Mouse (Mus musculus) forebrain, embryonic 11.5 days (tissue): ENCODE measurements around the gene Specc1l. TPM values are rescaled to one million over a fixed set of nuclear protein-coding genes. Genes with fewer than 3 reads are reported as not detected.
A peak's percentile ranks its signal among the peaks of the same experiment; 100 is the strongest.

Source experiments
- ATAC-seq: fragments of 200-750 bp; cut with Nextera tagmentation; replicated peaks from 2 replicates; pipeline ENCODE4 v1.8.0; 2017; ENCODE audit warnings: moderate TSS enrichment; ENCODE audit not compliant: low FRiP score
- DNase-seq: peaks from one replicate; pipeline ENCODE4 v3.0.0-alpha.2; 2017; ENCODE audit warnings: low spot score
- H3K27ac ChIP-seq: fragments of 300-500 bp; sonication (generic); 2 replicates; pipeline ENCODE4 v1.5.1; 2014; ENCODE audit warnings: low read depth, low read length
- H3K27me3 ChIP-seq: fragments of 300-500 bp; sonication (generic); 2 replicates; pipeline ENCODE4 v1.6.1; 2014; ENCODE audit warnings: mild to moderate bottlenecking, low read length, mixed read lengths; ENCODE audit not compliant: control insufficient read depth, insufficient read depth
- H3K36me3 ChIP-seq: fragments of 300-500 bp; sonication (generic); 2 replicates; pipeline ENCODE4 v1.6.1; 2014; ENCODE audit warnings: mild to moderate bottlenecking, low read length, moderate library complexity, mixed read lengths; ENCODE audit not compliant: control insufficient read depth, insufficient read depth
- H3K4me1 ChIP-seq: fragments of 300-500 bp; sonication (generic); replicated peaks from 2 replicates; pipeline ENCODE4 v1.6.1; 2014; ENCODE audit warnings: low read length, mixed read lengths; ENCODE audit not compliant: control insufficient read depth, insufficient read depth
- H3K4me2 ChIP-seq: fragments of 300-500 bp; sonication (generic); 2 replicates; pipeline ENCODE4 v1.6.1; 2014; ENCODE audit warnings: low read depth, mild to moderate bottlenecking, low read length, moderate library complexity, mixed read lengths; ENCODE audit not compliant: severe bottlenecking
- H3K4me3 ChIP-seq: fragments of 300-500 bp; sonication (generic); 2 replicates; pipeline ENCODE4 v1.5.1; 2014; ENCODE audit warnings: low read depth, low read length
- H3K9ac ChIP-seq: fragments of 300-500 bp; sonication (generic); 2 replicates; pipeline ENCODE4 v1.6.1; 2014; ENCODE audit warnings: low read length
- H3K9me3 ChIP-seq: fragments of 300-500 bp; sonication (generic); 2 replicates; pipeline ENCODE4 v1.6.1; 2016; ENCODE audit warnings: low read length, mixed read lengths; ENCODE audit not compliant: control insufficient read depth
- WGBS: fragments of 180-500 bp; shearing (Covaris S2); extraction: QIAGEN DNeasy Blood & Tissue Kit; methylation state at CpG from one replicate; pipeline ENCODE4 v1.1.7; 2014; 5-methylcytosine and 5-hydroxymethylcytosine counted together
- polyA plus RNA-seq: library from polyadenylated mRNA; unstranded; fragments of >200 nt; fragmentation: Nextera tagmentation; extraction: Ambion mirVana; gene quantifications from 2 replicates; pipeline ENCODE4 v1.2.1, GENCODE M21; 2014

Specc1l gene
- polyA plus RNA-seq, 1 experiment from 2014 or later: 29.0 TPM

- 92% methylated on average over 8 of the region's 8 CpGs for WGBS
- no peaks in the 10 kb centered on the region for H3K9me3 ChIP-seq
- no peak for ATAC-seq
- no peak overlapping the region for H3K9ac ChIP-seq
- H3K27ac ChIP-seq: no peak overlapping the region
- no peaks in the 10 kb centered on the region; the same call in 1 of the 2 replicates for H3K4me1 ChIP-seq
- no peak overlapping the region for H3K4me2 ChIP-seq
- H3K36me3 ChIP-seq: no peaks in the 10 kb centered on the region
- H3K4me3 ChIP-seq: no peak overlapping the region
- peak; percentile 8 for DNase-seq
- no peaks in the 10 kb centered on the region for H3K27me3 ChIP-seq
Measured at GRCm38 (mm10) chr10:75303324-75304048, 91.6 kb downstream of the Specc1l start.

- H3K4me2 ChIP-seq: no peak overlapping the region
- no peaks in the 10 kb centered on the region for H3K9me3 ChIP-seq
- H3K36me3 ChIP-seq: no peaks in the 10 kb centered on the region
- H3K27ac ChIP-seq: no peak overlapping the region
- no peaks in the 10 kb centered on the region for H3K27me3 ChIP-seq
- no peaks in the 10 kb centered on the region; the same call in 1 of the 2 replicates for H3K4me1 ChIP-seq
- H3K4me3 ChIP-seq: no peak overlapping the region
- ATAC-seq (no peak), DNase-seq (no peak)
- 92% methylated on average over 5 of the region's 5 CpGs for WGBS
- no peak overlapping the region for H3K9ac ChIP-seq
Measured at GRCm38 (mm10) chr10:75304049-75304405, 92.2 kb downstream of the Specc1l start.

GRCm38 (mm10) chr10:75304413-75304812, 92.5 kb downstream of the Specc1l start:
- H3K27me3 ChIP-seq: no peaks in the 10 kb centered on the region
- H3K4me1 ChIP-seq: no peaks in the 10 kb centered on the region; the same call in 1 of the 2 replicates
- peak; percentile 45 for DNase-seq
- H3K4me3 ChIP-seq: no peak overlapping the region
- H3K27ac ChIP-seq: no peak overlapping the region
- WGBS: 80% methylated on average over 6 of the region's 6 CpGs
- H3K9me3 ChIP-seq: no peaks in the 10 kb centered on the region
- no peak overlapping the region for H3K9ac ChIP-seq
- H3K36me3 ChIP-seq: no peaks in the 10 kb centered on the region
- H3K4me2 ChIP-seq: no peak overlapping the region
- no peak for ATAC-seq

GRCm38 (mm10) chr10:75307130-75307529, 95.3 kb downstream of the Specc1l start:
- WGBS: 96% methylated on average over 7 of the region's 7 CpGs
- H3K4me1 ChIP-seq: no peaks in the 10 kb centered on the region; the same call in 1 of the 2 replicates
- H3K9me3 ChIP-seq: no peaks in the 10 kb centered on the region
- no peak overlapping the region for H3K9ac ChIP-seq
- H3K27ac ChIP-seq: no peak overlapping the region
- H3K27me3 ChIP-seq: no peaks in the 10 kb centered on the region
- H3K4me3 ChIP-seq: no peak overlapping the region
- no peaks in the 10 kb centered on the region; the same call in 1 of the 2 replicates for H3K36me3 ChIP-seq
- ATAC-seq (no peak), DNase-seq (no peak)
- no peak overlapping the region for H3K4me2 ChIP-seq

- no peak for ATAC-seq
- Histone ChIP-seq H3K4me2 (no peak overlapping the region), H3K9me3 (no peaks in the 10 kb centered on the region), H3K9ac (no peak overlapping the region), H3K27ac (no peak overlapping the region), H3K36me3 (no peaks in the 10 kb centered on the region; the same call in 1 of the 2 replicates), H3K4me1 (peaks cover 3% of the 10 kb centered on the region; the same call in 1 of the 2 replicates), H3K27me3 (peaks cover 3% of the 10 kb centered on the region; the same call in 1 of the 2 replicates), H3K4me3 (no peak overlapping the region)
- WGBS: 89% methylated on average over 7 of the region's 7 CpGs
- no peak for DNase-seq
Measured at GRCm38 (mm10) chr10:75312361-75312760, 100.5 kb downstream of the Specc1l start.

GRCm38 (mm10) chr10:75314190-75314980, 102.5 kb downstream of the Specc1l start:
- Histone ChIP-seq H3K4me2 (no peak overlapping the region), H3K4me1 (peaks cover 3% of the 10 kb centered on the region; the same call in 1 of the 2 replicates), H3K4me3 (no peak overlapping the region), H3K9me3 (no peaks in the 10 kb centered on the region), H3K36me3 (no peaks in the 10 kb centered on the region; the same call in 1 of the 2 replicates), H3K27me3 (peaks cover 14% of the 10 kb centered on the region), H3K9ac (no peak overlapping the region), H3K27ac (no peak overlapping the region)
- no peak for DNase-seq
- no peak for ATAC-seq
- 83% methylated on average over 6 of the region's 6 CpGs for WGBS

- no peak overlapping the region for H3K9ac ChIP-seq
- no peaks in the 10 kb centered on the region for H3K9me3 ChIP-seq
- H3K4me3 ChIP-seq: no peak overlapping the region
- H3K4me1 ChIP-seq: peaks cover 3% of the 10 kb centered on the region; the same call in 1 of the 2 replicates
- DNase-seq (no peak), ATAC-seq (no peak)
- no peak overlapping the region for H3K4me2 ChIP-seq
- 81% methylated on average over 8 of the region's 8 CpGs for WGBS
- no peak overlapping the region for H3K27ac ChIP-seq
- H3K27me3 ChIP-seq: peaks cover 14% of the 10 kb centered on the region
- H3K36me3 ChIP-seq: no peaks in the 10 kb centered on the region; the same call in 1 of the 2 replicates
Measured at GRCm38 (mm10) chr10:75315756-75316155, 103.9 kb downstream of the Specc1l start.

- Histone ChIP-seq H3K36me3 (no peaks in the 10 kb centered on the region), H3K4me2 (peak overlapping the region; percentile 53), H3K4me3 (peak overlapping the region; percentile 39), H3K9ac (peak overlapping the region; percentile 29), H3K27ac (no peak overlapping the region), H3K4me1 (peaks cover 3% of the 10 kb centered on the region; the same call in 1 of the 2 replicates), H3K9me3 (no peaks in the 10 kb centered on the region), H3K27me3 (peaks cover 14% of the 10 kb centered on the region)
- WGBS: 10% methylated on average over 9 of the region's 9 CpGs
- DNase-seq (no peak), ATAC-seq (peak; percentile 50)
Measured at GRCm38 (mm10) chr10:75316472-75316871, 104.6 kb downstream of the Specc1l start.

- WGBS: 6% methylated on average over 4 of the region's 4 CpGs
- H3K9me3 ChIP-seq: no peaks in the 10 kb centered on the region
- no peak within 1 kb of the TSS for H3K27ac ChIP-seq
- DNase-seq: no peak
- H3K9ac ChIP-seq: peak within 1 kb of the TSS; percentile 48
- H3K27me3 ChIP-seq: peaks cover 14% of the 10 kb centered on the region
- H3K36me3 ChIP-seq: no peaks in the 10 kb centered on the region
- peak within 1 kb of the TSS; percentile 53 for H3K4me2 ChIP-seq
- no peak for ATAC-seq
- H3K4me1 ChIP-seq: peaks cover 3% of the 10 kb centered on the region; the same call in 1 of the 2 replicates
- peak within 1 kb of the TSS; percentile 39 for H3K4me3 ChIP-seq
Measured at GRCm38 (mm10) chr10:75316872-75316907, 104.8 kb downstream of the Specc1l start, which contains the start of gene Adora2a. Adora2a (plus strand) TSS chr10:75316877.
